Mouse (Mus musculus) cortical plate, adult 2 months (tissue): ENCODE data around the gene Kirrel. TPM values are rescaled to one million over a fixed set of nuclear protein-coding genes. Genes with fewer than 3 reads are reported as not detected.

Source experiments
- H3K27ac ChIP-seq: fragments of 200-500 bp; 2 replicates; pipeline ENCODE4 v1.5.1; 2012; ENCODE audit warnings: low read length, control low read depth, inconsistent platforms; ENCODE audit not compliant: insufficient read depth
- H3K4me1 ChIP-seq: fragments of 200-500 bp; 2 replicates; pipeline ENCODE4 v1.6.1; 2011; ENCODE audit warnings: low read length; ENCODE audit not compliant: control insufficient read depth, insufficient read depth
- H3K4me3 ChIP-seq: fragments of 200-500 bp; 2 replicates; pipeline ENCODE4 v1.5.1; 2011; ENCODE audit warnings: mild to moderate bottlenecking, low read length, control low read depth; ENCODE audit not compliant: insufficient read depth
- CTCF ChIP-seq: fragments of 200-500 bp; IDR thresholded peaks from 2 replicates; pipeline ENCODE4 v1.5.1; 2011; ENCODE audit warnings: mild to moderate bottlenecking, control low read depth, low read length; ENCODE audit not compliant: insufficient read depth; ENCODE audit errors: extremely low read depth
- POLR2A ChIP-seq: fragments of 200-500 bp; IDR thresholded peaks from 2 replicates; pipeline ENCODE4 v1.6.1; 2011; ENCODE audit warnings: mild to moderate bottlenecking, low read length, control low read depth; ENCODE audit not compliant: insufficient read depth; ENCODE audit errors: extremely low read depth
- polyA plus RNA-seq: library from polyadenylated mRNA; depleted of rRNA; stranded (reverse); fragments of >200 nt; gene quantifications from 2 replicates; pipeline ENCODE4 v1.2.3, GENCODE M21; 2012

The Kirrel gene
- polyA plus RNA-seq, 1 experiment, result 3.1 TPM

DNA sequence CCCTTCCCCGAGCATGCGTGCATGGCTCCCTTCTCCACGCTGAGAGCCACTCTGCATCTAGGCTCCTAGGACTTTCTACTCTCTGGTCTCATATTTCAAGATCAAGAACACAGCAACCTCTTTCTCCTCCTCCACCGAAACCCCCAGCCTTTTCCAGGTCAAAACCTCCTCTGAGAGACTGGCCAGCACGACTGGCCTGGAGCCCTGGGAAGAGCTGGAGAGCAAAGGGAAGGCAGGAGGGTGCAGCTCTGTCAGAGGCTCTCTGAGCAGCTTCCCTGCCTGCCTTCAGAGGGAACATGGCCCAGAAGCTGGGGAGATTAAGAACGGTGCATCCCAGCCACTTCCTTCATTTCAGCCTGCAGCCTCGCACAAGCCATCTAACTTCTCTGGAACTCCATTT is 5.8 kb downstream of the Kirrel start:
- TF ChIP-seq CTCF (no peak), POLR2A (no peak)
- Histone ChIP-seq H3K4me1 (no peaks in the 10 kb centered on the region), H3K27ac (no peak overlapping the region), H3K4me3 (no peak overlapping the region)

GRCm38 (mm10) chr3:87167621-87168020 is 6.9 kb downstream of the Kirrel start:
- no peak overlapping the region for H3K27ac ChIP-seq
- H3K4me3 ChIP-seq, result no peak overlapping the region
- no peaks in the 10 kb centered on the region for H3K4me1 ChIP-seq
- no peak for TF ChIP-seq POLR2A
- TF ChIP-seq CTCF, result no peak

DNA sequence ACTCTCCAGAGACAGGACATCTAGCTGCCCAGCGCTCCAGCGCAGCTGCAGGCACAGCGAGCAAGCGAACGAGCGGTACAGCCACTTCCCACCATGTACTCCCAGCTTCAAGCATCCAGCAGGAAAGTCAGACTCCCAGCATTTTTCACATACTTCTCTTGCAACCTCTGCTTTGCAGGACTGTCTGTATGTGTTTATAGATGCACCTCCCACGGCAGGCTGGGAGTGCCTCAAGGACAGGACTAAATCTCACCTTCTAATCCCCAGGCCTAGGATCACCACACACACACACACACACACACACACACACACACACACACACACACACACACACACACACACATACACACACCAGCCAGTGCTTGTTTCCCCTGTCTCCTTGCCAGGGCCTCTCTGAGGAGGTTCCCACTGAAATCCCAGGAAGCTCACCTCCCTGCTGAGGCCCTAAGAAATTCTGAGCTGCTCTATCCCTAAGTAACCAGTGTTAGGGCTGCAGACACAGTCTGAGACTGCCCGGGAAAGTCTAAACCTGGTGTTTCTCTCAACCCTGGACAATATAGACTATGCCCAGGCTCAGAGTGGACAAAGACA is 9.2 kb downstream of the Kirrel start:
- Histone ChIP-seq H3K4me3 (no peak overlapping the region), H3K27ac (no peak overlapping the region), H3K4me1 (no peaks in the 10 kb centered on the region)
- TF ChIP-seq CTCF (no peak), POLR2A (no peak)

GRCm38 (mm10) chr3:87164099-87164815 is 10.3 kb downstream of the Kirrel start:
- H3K27ac ChIP-seq, result no peak overlapping the region
- TF ChIP-seq CTCF, result no peak
- TF ChIP-seq POLR2A, result no peak
- no peaks in the 10 kb centered on the region for H3K4me1 ChIP-seq
- H3K4me3 ChIP-seq, result no peak overlapping the region

- TF ChIP-seq POLR2A (no peak), CTCF (no peak)
- Histone ChIP-seq H3K4me1 (no peaks in the 10 kb centered on the region), H3K4me3 (no peak overlapping the region), H3K27ac (no peak overlapping the region)
Measured at GRCm38 (mm10) chr3:87163116-87163515, 11.4 kb downstream of the Kirrel start.

- Histone ChIP-seq H3K27ac (no peak overlapping the region), H3K4me3 (no peak overlapping the region), H3K4me1 (no peaks in the 10 kb centered on the region)
- TF ChIP-seq POLR2A, result no peak
- no peak for TF ChIP-seq CTCF
Measured at GRCm38 (mm10) chr3:87162380-87162779, 12.2 kb downstream of the Kirrel start.

GRCm38 (mm10) chr3:87161601-87162000 is 12.9 kb downstream of the Kirrel start:
- no peak for TF ChIP-seq POLR2A
- no peak for TF ChIP-seq CTCF
- Histone ChIP-seq H3K27ac (no peak overlapping the region), H3K4me3 (no peak overlapping the region), H3K4me1 (no peaks in the 10 kb centered on the region)

GRCm38 (mm10) chr3:87160819-87161509 is 13.6 kb downstream of the Kirrel start:
- H3K4me1 ChIP-seq, result no peaks in the 10 kb centered on the region

DNA sequence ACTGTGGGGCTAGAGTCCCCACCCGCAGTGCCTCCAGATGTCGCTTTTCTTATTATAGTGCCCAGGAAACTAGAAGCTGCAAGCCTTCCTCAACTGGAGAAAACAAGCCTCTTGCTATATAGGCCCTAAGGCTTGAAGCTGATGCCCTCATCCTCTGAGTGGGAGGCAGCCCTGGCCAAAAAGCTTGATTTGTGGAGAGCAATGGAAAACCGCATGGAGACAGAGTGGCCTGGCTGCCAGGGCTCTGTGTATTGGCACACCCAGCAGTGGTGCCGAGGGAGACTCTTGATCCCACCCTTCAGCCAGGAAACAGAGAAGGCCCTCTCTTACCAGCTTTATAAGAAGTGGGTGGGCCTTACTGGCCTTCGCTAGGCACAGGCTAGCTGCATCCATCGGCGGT is 15.4 kb downstream of the Kirrel start:
- Histone ChIP-seq H3K4me1 (no peaks in the 10 kb centered on the region; the same call in 1 of the 2 replicates), H3K4me3 (no peak overlapping the region), H3K27ac (no peak overlapping the region)
- no peak for TF ChIP-seq CTCF
- TF ChIP-seq POLR2A, result no peak

More at GRCm38 (mm10) chr3:87160819-87161509, 13.6 kb downstream of the Kirrel start:
- H3K4me3 ChIP-seq, result no peak overlapping the region
- H3K27ac ChIP-seq, result no peak overlapping the region
- TF ChIP-seq CTCF (no peak), POLR2A (no peak)
